Mouse (Mus musculus) T-cell, adult 66 days (primary cell): ENCODE measurements around the gene Psg29. TPM values are rescaled to one million over a fixed set of nuclear protein-coding genes. Genes with fewer than 3 reads are reported as not detected.

ENCODE experiments used
- total RNA-seq, 2 experiments: library from RNA; stranded (reverse); gene quantifications; 3 replicates in 1 of 2; 4 replicates in 1 of 2; pipeline ENCODE4 v1.2.4; 2023

The Psg29 gene
- total RNA-seq = not detected

GRCm38 (mm10) chr7:17203177-17203576, at the start of gene Psg29:
Gene Psg29, plus strand, starts transcription at chr7:17203477.

Other genes starting within 250 kb of the Psg29 start
- not detected for gene Pnmal1, start 243.8 kb upstream of the Psg29 start, total RNA-seq
- gene Gm42372, start 220.4 kb upstream of the Psg29 start, total RNA-seq = 1 to 10 TPM; 2.7 to 3.4 TPM
- under 1 TPM in 1 of 2 experiments, not detected in 1; 0.29 TPM for gene Ccdc8, start 210.8 kb upstream of the Psg29 start, total RNA-seq
- gene Ppp5c, start 175.6 kb upstream of the Psg29 start, total RNA-seq = 100 to 1,000 TPM in 1 of 2 experiments, 10 to 100 TPM in 1; 92.5 to 103 TPM
- 1 to 10 TPM; 1.3 to 3.4 TPM for gene Hif3a, start 141.1 kb upstream of the Psg29 start, total RNA-seq
- under 1 TPM in 1 of 2 experiments, not detected in 1; 0.12 TPM for gene Psg16, start 129.4 kb upstream of the Psg29 start, total RNA-seq
- gene Ceacam3, start 53.2 kb upstream of the Psg29 start, total RNA-seq = not detected